Mouse (Mus musculus) lung, embryonic 15.5 days (tissue): Measurements from ENCODE around the gene Lct. TPM values are rescaled to one million over a fixed set of nuclear protein-coding genes. Genes with fewer than 3 reads are reported as not detected.

Experiments
- ATAC-seq: fragments of 200-750 bp; cut with Nextera tagmentation; 2 replicates; pipeline ENCODE4 v1.8.0; 2017; ENCODE audit warnings: moderate number of reproducible peaks, borderline replicate concordance; ENCODE audit not compliant: low FRiP score, low TSS enrichment; ENCODE audit errors: extremely low read depth
- H3K27ac ChIP-seq: fragments of 300-500 bp; sonication (generic); 2 replicates; pipeline ENCODE4 v1.5.1; 2015; ENCODE audit warnings: moderate library complexity, mild to moderate bottlenecking, inconsistent platforms
- H3K27me3 ChIP-seq: fragments of 300-500 bp; sonication (generic); 2 replicates; pipeline ENCODE4 v1.6.1; 2015; ENCODE audit warnings: inconsistent platforms
- H3K36me3 ChIP-seq: fragments of 300-500 bp; sonication (generic); 2 replicates; pipeline ENCODE4 v1.6.1; 2015; ENCODE audit warnings: inconsistent platforms
- H3K4me1 ChIP-seq: fragments of 300-500 bp; sonication (generic); 2 replicates; pipeline ENCODE4 v1.6.1; 2015; ENCODE audit warnings: inconsistent platforms
- H3K4me2 ChIP-seq: fragments of 300-500 bp; sonication (generic); 2 replicates; pipeline ENCODE4 v1.6.1; 2015; ENCODE audit warnings: inconsistent platforms, mild to moderate bottlenecking, moderate library complexity
- H3K4me3 ChIP-seq: fragments of 300-500 bp; sonication (generic); 2 replicates; pipeline ENCODE4 v1.5.1; 2015; ENCODE audit warnings: mild to moderate bottlenecking, inconsistent platforms
- H3K9ac ChIP-seq: fragments of 300-500 bp; sonication (generic); 2 replicates; pipeline ENCODE4 v1.6.1; 2015; ENCODE audit warnings: inconsistent platforms
- H3K9me3 ChIP-seq: fragments of 300-500 bp; sonication (generic); 2 replicates; pipeline ENCODE4 v1.6.1; 2016; ENCODE audit warnings: inconsistent platforms
- WGBS: fragments of 180-500 bp; shearing (Covaris S2); methylation state at CpG from one replicate; pipeline ENCODE4 v1.1.7; 2015; 5-methylcytosine and 5-hydroxymethylcytosine counted together
- polyA plus RNA-seq: library from polyadenylated mRNA; unstranded; fragments of >200 nt; fragmentation: Nextera tagmentation; extraction: Ambion mirVana; gene quantifications from 2 replicates; pipeline ENCODE4 v1.2.1, GENCODE M21; 2015

Lct gene
- polyA plus RNA-seq, 1 experiment from 2014 or later: 0.09 TPM

GRCm38 (mm10) chr1:128235181-128235580 is 92.9 kb downstream of the Lct start:
- ATAC-seq: no peak
- Histone ChIP-seq H3K9me3 (no peaks in the 10 kb centered on the region), H3K4me1 (no peaks in the 10 kb centered on the region), H3K27ac (no peak overlapping the region), H3K36me3 (peaks cover 44% of the 10 kb centered on the region), H3K27me3 (no peaks in the 10 kb centered on the region), H3K9ac (no peak overlapping the region), H3K4me2 (no peak overlapping the region), H3K4me3 (no peak overlapping the region)
- 96% methylated on average over 4 of the region's 4 CpGs for WGBS

Other genes starting within 250 kb of the Lct start
- 10.0 and 10.1 TPM in 2 replicates for gene Zranb3, start 225.3 kb downstream of the Lct start, polyA plus RNA-seq
- 55.6 and 59.7 TPM in 2 replicates for gene R3hdm1, start 225.0 kb downstream of the Lct start, polyA plus RNA-seq
- 56.0 and 61.1 TPM in 2 replicates for gene Ubxn4, start 84.4 kb downstream of the Lct start, polyA plus RNA-seq
- 266 and 268 TPM in 2 replicates for gene Mcm6, start 31.3 kb upstream of the Lct start, polyA plus RNA-seq
- 178 and 179 TPM in 2 replicates for gene Dars, start 89.0 kb upstream of the Lct start, polyA plus RNA-seq